Mouse (Mus musculus): ENCODE results near the gene Focad.

DNA sequence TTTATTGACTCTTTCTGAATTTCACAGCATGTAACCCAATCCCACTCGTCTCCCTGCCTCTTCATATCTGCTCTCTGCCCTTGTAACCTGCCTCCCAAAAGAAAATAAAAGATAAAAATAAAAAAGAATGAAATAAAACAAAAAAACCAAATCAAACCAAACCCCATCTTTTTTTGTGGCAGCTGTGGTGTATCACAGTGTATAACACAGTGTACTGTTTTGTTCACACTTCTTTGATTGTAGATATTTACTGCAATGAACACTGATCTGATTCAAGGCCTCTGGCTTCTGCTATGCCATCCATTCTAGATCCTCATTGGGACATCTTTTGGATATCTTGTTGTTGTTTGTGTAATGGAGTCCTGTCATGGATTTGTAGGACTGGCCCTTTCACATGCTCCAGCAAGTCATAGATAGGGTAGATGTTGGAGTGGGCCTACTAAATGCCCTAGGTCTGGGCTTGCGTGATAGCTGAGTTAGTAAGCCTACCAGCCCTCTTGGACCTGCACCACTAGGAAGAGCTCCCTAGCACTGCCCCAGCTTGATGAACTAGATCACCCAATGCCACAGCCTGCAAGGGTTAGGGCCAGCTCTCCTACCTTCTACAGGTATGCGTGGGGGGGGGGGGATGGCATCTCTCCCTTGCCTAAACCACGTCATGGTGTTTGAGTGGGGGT lies 181.8 kb downstream of the Focad start:
- TF ChIP-seq CTCF (IDR thresholded peaks at IDR 0.05; ENCODE audit: low read depth) (no peak), EP300 (optimal IDR thresholded peaks at IDR 0.05) (no peak)
